Mouse (Mus musculus): Measurements from ENCODE around the gene 9130213A22Rik. TPM values are rescaled to one million over a fixed set of nuclear protein-coding genes. Genes with fewer than 3 reads are reported as not detected.

Gene 9130213A22Rik
- total RNA-seq, 2 experiments from 2014 or later, result 0.29 to 0.56 TPM

- peak in 1 of 2 experiments; percentile 8 for DNase-seq (ENCODE audit: low spot score in 2 of 2)
Measured at GRCm38 (mm10) chr11:69107676-69108075, 14.7 kb downstream of the 9130213A22Rik start.

- no peak for DNase-seq (ENCODE audit: low spot score in 2 of 2)
Measured at GRCm38 (mm10) chr11:69106842-69107241, 15.5 kb downstream of the 9130213A22Rik start.

GRCm38 (mm10) chr11:69106299-69106698 is 16.1 kb downstream of the 9130213A22Rik start:
- peak in 1 of 2 experiments; percentile 14 for DNase-seq (ENCODE audit: low spot score in 2 of 2)

- no peak for DNase-seq (ENCODE audit: low spot score in 2 of 2)
Measured at GRCm38 (mm10) chr11:69105796-69106195, 16.6 kb downstream of the 9130213A22Rik start.

- DNase-seq (ENCODE audit: low spot score in 2 of 2), result no peak
Measured at GRCm38 (mm10) chr11:69105227-69105626, 17.2 kb downstream of the 9130213A22Rik start.

- DNase-seq (ENCODE audit: low spot score in 2 of 2), result no peak
Measured at GRCm38 (mm10) chr11:69104487-69104886, 17.9 kb downstream of the 9130213A22Rik start.

GRCm38 (mm10) chr11:69103531-69104435 is 18.6 kb downstream of the 9130213A22Rik start:
- DNase-seq (ENCODE audit: low spot score in 2 of 2), result peak in 1 of 2 experiments; percentile 9

- peak in 1 of 2 experiments; percentile 11 for DNase-seq (ENCODE audit: low spot score in 2 of 2)
Measured at GRCm38 (mm10) chr11:69103121-69103520, 19.3 kb downstream of the 9130213A22Rik start.

GRCm38 (mm10) chr11:69102403-69102725 is 20.0 kb downstream of the 9130213A22Rik start:
- DNase-seq (ENCODE audit: low spot score in 2 of 2), result no peak

- DNase-seq (ENCODE audit: low spot score in 2 of 2), result no peak
Measured at GRCm38 (mm10) chr11:69101604-69102402, 20.6 kb downstream of the 9130213A22Rik start.

- no peak for DNase-seq (ENCODE audit: low spot score in 2 of 2)
Measured at GRCm38 (mm10) chr11:69100639-69101360, 21.6 kb downstream of the 9130213A22Rik start.

GRCm38 (mm10) chr11:69099915-69100345 is 22.5 kb downstream of the 9130213A22Rik start:
- DNase-seq (ENCODE audit: low spot score in 2 of 2), result peak; percentile 84 to 91

- peak; percentile 66 to 89 for DNase-seq (ENCODE audit: low spot score in 2 of 2)
Measured at GRCm38 (mm10) chr11:69099177-69099914, 23.0 kb downstream of the 9130213A22Rik start.

- peak; percentile 86 to 93 for DNase-seq (ENCODE audit: low spot score in 2 of 2)
Measured at GRCm38 (mm10) chr11:69098762-69099091, 23.7 kb downstream of the 9130213A22Rik start.

GRCm38 (mm10) chr11:69098039-69098761 is 24.2 kb downstream of the 9130213A22Rik start:
- DNase-seq (ENCODE audit: low spot score in 2 of 2), result no peak

- DNase-seq (ENCODE audit: low spot score in 2 of 2), result peak; percentile 99 to 100
Measured at GRCm38 (mm10) chr11:69096987-69097900, 25.1 kb downstream of the 9130213A22Rik start.

GRCm38 (mm10) chr11:69096360-69096986 is 25.9 kb downstream of the 9130213A22Rik start:
- no peak for DNase-seq (ENCODE audit: low spot score in 2 of 2)

- peak in 1 of 2 experiments; percentile 39 for DNase-seq (ENCODE audit: low spot score in 2 of 2)
Measured at GRCm38 (mm10) chr11:69095511-69096231, 26.7 kb downstream of the 9130213A22Rik start.
